Mouse (Mus musculus): ENCODE results near the gene Cwc25. TPM values are rescaled to one million over a fixed set of nuclear protein-coding genes. Genes with fewer than 3 reads are reported as not detected.

Gene Cwc25
- polyA plus RNA-seq, 1 experiment, result 16.4 TPM

DNA sequence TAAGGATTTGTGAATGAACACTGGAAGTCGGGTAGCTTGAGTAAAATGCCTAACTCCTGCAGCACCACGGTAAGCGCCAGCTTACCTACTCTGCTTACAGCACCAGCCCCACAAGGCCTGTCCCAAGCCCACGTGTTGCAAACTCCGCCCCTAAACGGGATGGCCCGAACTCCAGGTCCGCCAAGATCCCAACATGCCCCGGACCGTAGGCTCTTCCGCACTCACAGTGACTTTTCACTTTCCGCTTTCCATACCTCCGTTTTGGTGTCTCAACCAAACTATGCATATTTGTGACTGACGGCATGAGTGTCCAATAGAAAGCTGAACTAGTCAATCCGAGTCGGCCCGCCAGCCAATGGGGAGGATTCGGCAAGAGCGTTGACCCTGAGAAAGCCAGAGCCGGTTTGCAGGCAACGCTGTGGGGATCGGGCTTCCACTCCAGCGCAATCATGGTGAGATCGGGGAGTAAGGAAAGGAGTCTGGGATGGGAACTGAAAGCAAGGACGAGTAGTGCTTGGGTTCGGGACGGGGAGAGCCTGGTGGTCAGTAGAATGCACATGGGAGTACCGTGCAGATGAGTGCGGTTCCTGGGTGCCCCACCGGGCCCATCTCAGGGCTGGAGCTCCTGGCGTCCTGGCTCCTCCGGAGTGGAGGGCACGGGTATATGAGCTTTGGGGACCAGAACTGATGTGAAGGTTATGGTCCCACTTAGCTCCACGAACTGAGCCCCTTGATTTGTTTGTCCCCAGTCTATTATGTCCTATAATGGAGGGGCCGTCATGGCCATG, 63.1 kb downstream of the Cwc25 start, which contains the start of gene Psmb3:
Gene Psmb3 (plus strand): TSS at position 361 of the 788 bp plus-strand sequence.
- TF ChIP-seq POLR2A (IDR thresholded peaks at IDR 0.05; ENCODE audit: low read depth, low read length), result peak; percentile 92
- TF ChIP-seq CTCF (IDR thresholded peaks at IDR 0.05; ENCODE audit: borderline replicate concordance, insufficient read depth, low read length), result no peak
- Histone ChIP-seq H3K4me3 (ENCODE audit: insufficient read depth, low read length) (peak within 1 kb of the TSS; percentile 72), H3K27ac (ENCODE audit: insufficient read depth, low read length) (peak within 1 kb of the TSS; percentile 17; the same call in 1 of the 2 replicates), H3K4me1 (ENCODE audit: control insufficient read depth, insufficient read depth, low read length) (no peaks in the 10 kb centered on the region; the same call in 1 of the 2 replicates)

- H3K27ac ChIP-seq (ENCODE audit: insufficient read depth, low read length), result 0 out of 2 replicates have a peak overlapping the region, but pooled peaks have one; percentile 1
- TF ChIP-seq CTCF (IDR thresholded peaks at IDR 0.05; ENCODE audit: borderline replicate concordance, insufficient read depth, low read length) (no peak), POLR2A (IDR thresholded peaks at IDR 0.05; ENCODE audit: low read depth, low read length) (peak; percentile 69; the same call in 1 of the 2 replicates)
- H3K4me3 ChIP-seq (ENCODE audit: insufficient read depth, low read length), result peak overlapping the region; percentile 58
- peaks cover 1% of the 10 kb centered on the region; the same call in 1 of the 2 replicates for H3K4me1 ChIP-seq (ENCODE audit: control insufficient read depth, insufficient read depth, low read length)
Measured at GRCm38 (mm10) chr11:97702393-97702745, 64.0 kb downstream of the Cwc25 start.

GRCm38 (mm10) chr11:97701581-97702392, 64.6 kb downstream of the Cwc25 start:
- Histone ChIP-seq H3K27ac (ENCODE audit: insufficient read depth, low read length) (no peak overlapping the region), H3K4me3 (ENCODE audit: insufficient read depth, low read length) (no peak overlapping the region), H3K4me1 (ENCODE audit: control insufficient read depth, insufficient read depth, low read length) (peaks cover 2% of the 10 kb centered on the region; the same call in 1 of the 2 replicates)
- TF ChIP-seq CTCF (IDR thresholded peaks at IDR 0.05; ENCODE audit: borderline replicate concordance, insufficient read depth, low read length), result no peak
- TF ChIP-seq POLR2A (IDR thresholded peaks at IDR 0.05; ENCODE audit: low read depth, low read length), result no peak

DNA sequence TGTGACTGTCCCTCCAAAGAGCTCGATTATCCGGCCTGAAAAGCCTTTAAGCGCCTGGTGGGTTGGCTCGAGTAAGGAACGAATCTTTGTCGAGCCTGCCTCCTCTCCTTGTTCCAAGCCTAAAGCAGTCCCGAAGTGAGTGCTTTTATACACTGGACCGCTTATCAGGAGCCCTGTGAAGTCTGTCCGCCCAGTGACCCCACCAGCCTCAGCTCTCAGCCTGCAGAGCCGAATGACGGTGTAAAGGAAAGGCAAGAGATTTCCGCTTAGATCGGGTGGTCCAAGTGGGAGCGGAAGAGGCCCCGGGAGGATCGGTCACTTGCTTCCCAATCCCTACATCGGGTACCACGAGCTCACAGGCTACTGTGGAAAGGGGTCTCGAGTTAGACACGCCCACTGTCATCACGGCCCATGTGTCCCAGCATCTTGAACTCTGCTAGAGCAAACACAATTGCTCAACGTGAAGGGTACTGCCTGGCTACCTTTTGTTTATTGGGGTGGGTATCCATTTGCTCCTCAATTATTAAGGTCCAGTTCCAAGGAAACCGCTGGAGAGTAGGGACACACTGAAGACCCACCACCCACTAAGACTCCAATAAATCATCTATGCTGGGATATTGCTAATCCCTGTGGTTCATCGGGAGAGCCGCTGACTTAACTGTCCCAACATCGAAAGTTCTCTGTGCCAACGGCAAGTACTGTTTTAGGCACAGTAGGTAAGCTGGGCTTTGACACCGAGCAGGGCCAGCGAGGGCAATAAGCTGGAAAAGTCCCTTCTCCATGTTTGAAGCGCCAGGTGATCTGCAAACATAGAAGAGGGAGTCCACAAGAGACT, 65.4 kb downstream of the Cwc25 start:
- peak overlapping the region; percentile 98 for H3K27ac ChIP-seq (ENCODE audit: insufficient read depth, low read length)
- H3K4me1 ChIP-seq (ENCODE audit: control insufficient read depth, insufficient read depth, low read length), result peaks cover 2% of the 10 kb centered on the region; the same call in 1 of the 2 replicates
- no peak; the same call in 1 of the 2 replicates for TF ChIP-seq POLR2A (IDR thresholded peaks at IDR 0.05; ENCODE audit: low read depth, low read length)
- TF ChIP-seq CTCF (IDR thresholded peaks at IDR 0.05; ENCODE audit: borderline replicate concordance, insufficient read depth, low read length), result no peak
- peak overlapping the region; percentile 60 for H3K4me3 ChIP-seq (ENCODE audit: insufficient read depth, low read length)

DNA sequence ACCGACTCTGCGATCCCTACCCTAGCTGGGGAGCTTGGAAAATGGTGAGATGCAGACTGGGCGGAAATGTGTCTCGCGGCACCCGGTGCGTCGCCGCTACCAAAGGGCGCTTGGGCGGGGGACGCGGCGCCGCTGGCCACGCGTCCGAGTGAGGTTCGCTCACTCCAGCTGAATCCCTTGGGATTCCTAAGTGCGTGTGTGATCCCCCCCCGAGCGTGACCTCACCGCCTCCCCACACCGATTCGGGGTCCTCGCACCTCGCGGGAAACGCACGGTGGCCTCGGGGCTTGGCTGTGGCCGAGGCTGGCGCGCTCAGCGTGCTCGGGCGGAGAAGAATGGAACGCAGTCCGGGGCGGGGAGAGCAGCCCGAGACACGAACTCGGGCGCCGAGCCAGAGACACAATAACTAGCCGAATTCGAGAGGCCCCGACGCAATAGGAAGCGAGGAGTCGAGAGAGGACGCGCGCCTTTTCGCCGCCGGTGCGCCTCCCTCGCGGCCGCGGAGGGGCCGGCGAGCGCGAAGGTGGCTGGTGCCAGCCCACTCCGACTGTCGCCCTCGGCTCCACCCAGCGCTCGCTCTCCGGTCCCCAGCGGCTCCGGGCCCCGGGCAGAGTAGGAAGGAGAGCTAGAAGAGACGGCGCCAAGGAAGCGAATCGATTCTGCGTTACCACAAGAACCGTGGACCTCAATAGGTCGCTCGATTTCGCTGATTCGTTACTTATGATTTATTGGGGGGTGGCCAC, 66.2 kb downstream of the Cwc25 start, which contains the start of gene Pcgf2:
Gene Pcgf2 (minus strand): TSS at position 495 of the 743 bp plus-strand sequence.
- Histone ChIP-seq H3K4me1 (ENCODE audit: control insufficient read depth, insufficient read depth, low read length) (peaks cover 5% of the 10 kb centered on the region), H3K27ac (ENCODE audit: insufficient read depth, low read length) (peak within 1 kb of the TSS; percentile 98), H3K4me3 (ENCODE audit: insufficient read depth, low read length) (peak within 1 kb of the TSS; percentile 78)
- TF ChIP-seq CTCF (IDR thresholded peaks at IDR 0.05; ENCODE audit: borderline replicate concordance, insufficient read depth, low read length), result no peak
- peak; percentile 63 for TF ChIP-seq POLR2A (IDR thresholded peaks at IDR 0.05; ENCODE audit: low read depth, low read length)

- TF ChIP-seq POLR2A (IDR thresholded peaks at IDR 0.05; ENCODE audit: low read depth, low read length) (peak; percentile 90), CTCF (IDR thresholded peaks at IDR 0.05; ENCODE audit: borderline replicate concordance, insufficient read depth, low read length) (no peak)
- Histone ChIP-seq H3K4me3 (ENCODE audit: insufficient read depth, low read length) (peak overlapping the region; percentile 60), H3K27ac (ENCODE audit: insufficient read depth, low read length) (peak overlapping the region; percentile 98), H3K4me1 (ENCODE audit: control insufficient read depth, insufficient read depth, low read length) (peaks cover 7% of the 10 kb centered on the region)
Measured at GRCm38 (mm10) chr11:97699626-97700002, 66.7 kb downstream of the Cwc25 start.

- TF ChIP-seq CTCF (IDR thresholded peaks at IDR 0.05; ENCODE audit: borderline replicate concordance, insufficient read depth, low read length) (peak; percentile 38; the same call in 1 of the 2 replicates), POLR2A (IDR thresholded peaks at IDR 0.05; ENCODE audit: low read depth, low read length) (peak; percentile 20; the same call in 1 of the 2 replicates)
Measured at GRCm38 (mm10) chr11:97698741-97699611, 67.4 kb downstream of the Cwc25 start.

More at GRCm38 (mm10) chr11:97698741-97699611, 67.4 kb downstream of the Cwc25 start:
- H3K4me1 ChIP-seq (ENCODE audit: control insufficient read depth, insufficient read depth, low read length), result peaks cover 7% of the 10 kb centered on the region
- H3K27ac ChIP-seq (ENCODE audit: insufficient read depth, low read length), result peak overlapping the region; percentile 62
- H3K4me3 ChIP-seq (ENCODE audit: insufficient read depth, low read length), result peak overlapping the region; percentile 78

All from embryonic fibroblast, embryonic 13.5 days (primary cell).